Mouse (Mus musculus): ENCODE results near the gene Mpl.

- TF ChIP-seq POLR2A (IDR thresholded peaks at IDR 0.05; ENCODE audit: extremely low read depth, insufficient read depth, low read length) (no peak), CTCF (IDR thresholded peaks at IDR 0.05; ENCODE audit: low read depth, low read length) (no peak)
Measured at GRCm38 (mm10) chr4:118471281-118471680, 14.0 kb upstream of the Mpl start.
